Mouse (Mus musculus) embryo, embryonic 11 days (tissue): ENCODE data around the gene Rhag.

Experiments
- DNase-seq: peaks from one replicate; pipeline ENCODE4 v3.0.0-alpha.2; 2015

Gene Rhag

GRCm38 (mm10) chr17:40877741-40878140, 66.8 kb downstream of the Rhag start:
- no peak for DNase-seq

GRCm38 (mm10) chr17:40879528-40879923, 68.6 kb downstream of the Rhag start:
- no peak for DNase-seq

- DNase-seq, result peak; percentile 66
Observed at GRCm38 (mm10) chr17:40879924-40880691, 69.2 kb downstream of the Rhag start, which contains the start of gene 9130008F23Rik. Gene 9130008F23Rik, minus strand, starts transcription at chr17:40880559.

- DNase-seq, result no peak
Observed at GRCm38 (mm10) chr17:40882172-40882571, 71.2 kb downstream of the Rhag start.

GRCm38 (mm10) chr17:40885155-40885554, 74.2 kb downstream of the Rhag start:
- DNase-seq, result no peak

- no peak for DNase-seq
Observed at GRCm38 (mm10) chr17:40887849-40888536, 77.1 kb downstream of the Rhag start.
